Mouse (Mus musculus): ENCODE results near the gene Gjb5.

GRCm38 (mm10) chr4:127327749-127328148, 30.2 kb downstream of the Gjb5 start:
- TF ChIP-seq CTCF (conservative IDR thresholded peaks at IDR 0.05; ENCODE audit: low read length) (no peak), POU5F1 (IDR thresholded peaks at IDR 0.05; ENCODE audit: borderline replicate concordance, low read length) (no peak)
